Mouse (Mus musculus) thymus, adult 18-20 months (tissue): ENCODE results near the gene Mdm4.

Experiments
- DNase-seq, 2 experiments: peaks; one replicate each; pipeline ENCODE4 v3.0.0; 2022; ENCODE audit warnings: mixed read lengths in 2 of 2

The Mdm4 gene

GRCm38 (mm10) chr1:132934856-132935255 lies 95.5 kb downstream of the Mdm4 start:
- DNase-seq = no peak

- no peak for DNase-seq
These were observed 97.9 kb downstream of the Mdm4 start for GRCm38 (mm10) chr1:132932421-132932820.

GRCm38 (mm10) chr1:132930291-132930690 lies 100.1 kb downstream of the Mdm4 start:
- no peak for DNase-seq

- no peak for DNase-seq
These were observed 101.5 kb downstream of the Mdm4 start for GRCm38 (mm10) chr1:132928907-132929250.

- no peak for DNase-seq
These were observed 102.1 kb downstream of the Mdm4 start for GRCm38 (mm10) chr1:132928032-132928906.

GRCm38 (mm10) chr1:132925270-132925669 lies 105.1 kb downstream of the Mdm4 start:
- no peak for DNase-seq

GRCm38 (mm10) chr1:132922257-132922656 lies 108.1 kb downstream of the Mdm4 start:
- no peak for DNase-seq

- no peak for DNase-seq
These were observed 109.3 kb downstream of the Mdm4 start for GRCm38 (mm10) chr1:132921071-132921470.

- DNase-seq = no peak
These were observed 111.1 kb downstream of the Mdm4 start for GRCm38 (mm10) chr1:132919258-132919657.

GRCm38 (mm10) chr1:132918117-132918680 lies 112.2 kb downstream of the Mdm4 start:
- no peak for DNase-seq

GRCm38 (mm10) chr1:132917554-132917953 lies 112.8 kb downstream of the Mdm4 start:
- DNase-seq = no peak

GRCm38 (mm10) chr1:132915849-132916493 lies 114.4 kb downstream of the Mdm4 start:
- no peak for DNase-seq

GRCm38 (mm10) chr1:132910414-132911041 lies 119.8 kb downstream of the Mdm4 start:
- no peak for DNase-seq

GRCm38 (mm10) chr1:132909951-132910350 lies 120.4 kb downstream of the Mdm4 start:
- DNase-seq = no peak
